Mouse (Mus musculus): ENCODE data around the gene Sesn1. TPM values are rescaled to one million over a fixed set of nuclear protein-coding genes. Genes with fewer than 3 reads are reported as not detected.

Gene Sesn1
- 36.8 and 38.9 TPM in 2 replicates for polyA plus RNA-seq (2015; fragmentation: Nextera tagmentation; extraction: Ambion mirVana)

- Histone ChIP-seq H3K27ac (ENCODE audit: low read length) (peak within 1 kb of the TSS; percentile 96), H3K9me3 (ENCODE audit: low read length) (peaks cover 4% of the 10 kb centered on the region; the same call in 1 of the 2 replicates), H3K27me3 (ENCODE audit: insufficient read depth, low read length) (no peaks in the 10 kb centered on the region), H3K36me3 (ENCODE audit: insufficient read depth, low read length) (no peaks in the 10 kb centered on the region), H3K4me1 (ENCODE audit: insufficient read depth, low read length) (peaks cover 30% of the 10 kb centered on the region), H3K4me2 (replicated peaks; ENCODE audit: low read depth, low read length) (peak within 1 kb of the TSS; percentile 95), H3K9ac (replicated peaks; ENCODE audit: low read length) (peak within 1 kb of the TSS; percentile 86), H3K4me3 (ENCODE audit: low read length) (peak within 1 kb of the TSS; percentile 77)
- peak; percentile 97 for ATAC-seq (ENCODE audit: low FRiP score, low TSS enrichment)
- under 1% methylated on average over 67 of the region's 69 CpGs for WGBS
Measured at GRCm38 (mm10) chr10:41809771-41810563, at the start of gene Sesn1, which contains the start of gene Cep57l1. TSS of gene Sesn1 (plus strand) at chr10:41809935. TSS of gene Cep57l1 (minus strand) at chr10:41809871.

GRCm38 (mm10) chr10:41760866-41761265, 48.9 kb upstream of the Sesn1 start:
- H3K4me1 ChIP-seq (ENCODE audit: insufficient read depth, low read length) = no peaks in the 10 kb centered on the region

GRCm38 (mm10) chr10:41763741-41764385, 45.9 kb upstream of the Sesn1 start:
- Histone ChIP-seq H3K27me3 (ENCODE audit: insufficient read depth, low read length) (no peaks in the 10 kb centered on the region), H3K9me3 (ENCODE audit: low read length) (no peaks in the 10 kb centered on the region), H3K4me3 (ENCODE audit: low read length) (no peak overlapping the region), H3K27ac (ENCODE audit: low read length) (no peak overlapping the region), H3K9ac (replicated peaks; ENCODE audit: low read length) (no peak overlapping the region), H3K36me3 (ENCODE audit: insufficient read depth, low read length) (no peaks in the 10 kb centered on the region), H3K4me1 (ENCODE audit: insufficient read depth, low read length) (no peaks in the 10 kb centered on the region), H3K4me2 (replicated peaks; ENCODE audit: low read depth, low read length) (no peak overlapping the region)
- no peak for ATAC-seq (ENCODE audit: low FRiP score, low TSS enrichment)
- 78% methylated on average over 3 of the region's 3 CpGs for WGBS

More at GRCm38 (mm10) chr10:41760866-41761265, 48.9 kb upstream of the Sesn1 start:
- Histone ChIP-seq H3K4me2 (replicated peaks; ENCODE audit: low read depth, low read length) (no peak overlapping the region), H3K4me3 (ENCODE audit: low read length) (no peak overlapping the region), H3K27ac (ENCODE audit: low read length) (no peak overlapping the region), H3K36me3 (ENCODE audit: insufficient read depth, low read length) (no peaks in the 10 kb centered on the region), H3K9me3 (ENCODE audit: low read length) (no peaks in the 10 kb centered on the region), H3K9ac (replicated peaks; ENCODE audit: low read length) (no peak overlapping the region), H3K27me3 (ENCODE audit: insufficient read depth, low read length) (no peaks in the 10 kb centered on the region)
- 74% methylated on average over 3 of the region's 3 CpGs for WGBS
- ATAC-seq (ENCODE audit: low FRiP score, low TSS enrichment) = no peak

GRCm38 (mm10) chr10:41765586-41765985, 44.1 kb upstream of the Sesn1 start:
- H3K36me3 ChIP-seq (ENCODE audit: insufficient read depth, low read length) = no peaks in the 10 kb centered on the region
- no peak overlapping the region for H3K4me2 ChIP-seq (replicated peaks; ENCODE audit: low read depth, low read length)
- no peak overlapping the region for H3K27ac ChIP-seq (ENCODE audit: low read length)
- H3K27me3 ChIP-seq (ENCODE audit: insufficient read depth, low read length) = no peaks in the 10 kb centered on the region
- no peaks in the 10 kb centered on the region for H3K9me3 ChIP-seq (ENCODE audit: low read length)
- no peak for ATAC-seq (ENCODE audit: low FRiP score, low TSS enrichment)
- no peaks in the 10 kb centered on the region for H3K4me1 ChIP-seq (ENCODE audit: insufficient read depth, low read length)
- H3K4me3 ChIP-seq (ENCODE audit: low read length) = no peak overlapping the region
- 89% methylated on average over 4 of the region's 4 CpGs for WGBS
- no peak overlapping the region for H3K9ac ChIP-seq (replicated peaks; ENCODE audit: low read length)

GRCm38 (mm10) chr10:41766280-41766679, 43.5 kb upstream of the Sesn1 start:
- Histone ChIP-seq H3K4me1 (ENCODE audit: insufficient read depth, low read length) (no peaks in the 10 kb centered on the region), H3K27me3 (ENCODE audit: insufficient read depth, low read length) (no peaks in the 10 kb centered on the region), H3K9ac (replicated peaks; ENCODE audit: low read length) (no peak overlapping the region), H3K27ac (ENCODE audit: low read length) (no peak overlapping the region), H3K36me3 (ENCODE audit: insufficient read depth, low read length) (no peaks in the 10 kb centered on the region), H3K4me3 (ENCODE audit: low read length) (no peak overlapping the region), H3K4me2 (replicated peaks; ENCODE audit: low read depth, low read length) (no peak overlapping the region), H3K9me3 (ENCODE audit: low read length) (no peaks in the 10 kb centered on the region)
- ATAC-seq (ENCODE audit: low FRiP score, low TSS enrichment) = no peak
- WGBS = 39% methylated on average over 4 of the region's 4 CpGs

- Histone ChIP-seq H3K9me3 (ENCODE audit: low read length) (no peaks in the 10 kb centered on the region), H3K4me2 (replicated peaks; ENCODE audit: low read depth, low read length) (no peak overlapping the region), H3K4me1 (ENCODE audit: insufficient read depth, low read length) (no peaks in the 10 kb centered on the region), H3K9ac (replicated peaks; ENCODE audit: low read length) (no peak overlapping the region), H3K36me3 (ENCODE audit: insufficient read depth, low read length) (no peaks in the 10 kb centered on the region), H3K27ac (ENCODE audit: low read length) (no peak overlapping the region), H3K27me3 (ENCODE audit: insufficient read depth, low read length) (no peaks in the 10 kb centered on the region), H3K4me3 (ENCODE audit: low read length) (no peak overlapping the region)
- ATAC-seq (ENCODE audit: low FRiP score, low TSS enrichment) = no peak
- 96% methylated on average over 6 of the region's 6 CpGs for WGBS
Measured at GRCm38 (mm10) chr10:41767254-41767653, 42.5 kb upstream of the Sesn1 start.

GRCm38 (mm10) chr10:41792375-41792774, 17.4 kb upstream of the Sesn1 start:
- no peak overlapping the region for H3K9ac ChIP-seq (replicated peaks; ENCODE audit: low read length)
- H3K4me1 ChIP-seq (ENCODE audit: insufficient read depth, low read length) = no peaks in the 10 kb centered on the region
- H3K27ac ChIP-seq (ENCODE audit: low read length) = no peak overlapping the region
- H3K4me2 ChIP-seq (replicated peaks; ENCODE audit: low read depth, low read length) = no peak overlapping the region
- H3K4me3 ChIP-seq (ENCODE audit: low read length) = no peak overlapping the region
- WGBS = 88% methylated on average over 6 of the region's 6 CpGs
- ATAC-seq (ENCODE audit: low FRiP score, low TSS enrichment) = no peak
- H3K36me3 ChIP-seq (ENCODE audit: insufficient read depth, low read length) = peaks cover 15% of the 10 kb centered on the region
- no peaks in the 10 kb centered on the region for H3K27me3 ChIP-seq (ENCODE audit: insufficient read depth, low read length)
- peaks cover 17% of the 10 kb centered on the region for H3K9me3 ChIP-seq (ENCODE audit: low read length)

GRCm38 (mm10) chr10:41797253-41797652, 12.5 kb upstream of the Sesn1 start:
- no peak overlapping the region for H3K4me2 ChIP-seq (replicated peaks; ENCODE audit: low read depth, low read length)
- no peaks in the 10 kb centered on the region for H3K27me3 ChIP-seq (ENCODE audit: insufficient read depth, low read length)
- no peak overlapping the region for H3K4me3 ChIP-seq (ENCODE audit: low read length)
- H3K9ac ChIP-seq (replicated peaks; ENCODE audit: low read length) = no peak overlapping the region
- no peak overlapping the region for H3K27ac ChIP-seq (ENCODE audit: low read length)
- no peaks in the 10 kb centered on the region for H3K4me1 ChIP-seq (ENCODE audit: insufficient read depth, low read length)
- H3K36me3 ChIP-seq (ENCODE audit: insufficient read depth, low read length) = peaks cover 56% of the 10 kb centered on the region
- peaks cover 25% of the 10 kb centered on the region for H3K9me3 ChIP-seq (ENCODE audit: low read length)
- 99% methylated on average over 8 of the region's 8 CpGs for WGBS
- ATAC-seq (ENCODE audit: low FRiP score, low TSS enrichment) = no peak

GRCm38 (mm10) chr10:41803467-41803866, 6.3 kb upstream of the Sesn1 start:
- no peak overlapping the region for H3K9ac ChIP-seq (replicated peaks; ENCODE audit: low read length)
- WGBS = 98% methylated on average over 8 of the region's 8 CpGs
- peaks cover 37% of the 10 kb centered on the region for H3K36me3 ChIP-seq (ENCODE audit: insufficient read depth, low read length)
- no peak overlapping the region for H3K4me2 ChIP-seq (replicated peaks; ENCODE audit: low read depth, low read length)
- H3K9me3 ChIP-seq (ENCODE audit: low read length) = peaks cover 23% of the 10 kb centered on the region
- H3K4me3 ChIP-seq (ENCODE audit: low read length) = no peak overlapping the region
- H3K27me3 ChIP-seq (ENCODE audit: insufficient read depth, low read length) = no peaks in the 10 kb centered on the region
- H3K4me1 ChIP-seq (ENCODE audit: insufficient read depth, low read length) = no peaks in the 10 kb centered on the region
- no peak for ATAC-seq (ENCODE audit: low FRiP score, low TSS enrichment)
- H3K27ac ChIP-seq (ENCODE audit: low read length) = no peak overlapping the region

- Histone ChIP-seq H3K9ac (replicated peaks; ENCODE audit: low read length) (no peak overlapping the region), H3K4me1 (ENCODE audit: insufficient read depth, low read length) (peaks cover 3% of the 10 kb centered on the region; the same call in 1 of the 2 replicates), H3K27me3 (ENCODE audit: insufficient read depth, low read length) (no peaks in the 10 kb centered on the region), H3K36me3 (ENCODE audit: insufficient read depth, low read length) (peaks cover 28% of the 10 kb centered on the region), H3K4me2 (replicated peaks; ENCODE audit: low read depth, low read length) (no peak overlapping the region), H3K9me3 (ENCODE audit: low read length) (peaks cover 16% of the 10 kb centered on the region), H3K27ac (ENCODE audit: low read length) (no peak overlapping the region), H3K4me3 (ENCODE audit: low read length) (no peak overlapping the region)
- WGBS = 67% methylated on average over 3 of the region's 3 CpGs
- ATAC-seq (ENCODE audit: low FRiP score, low TSS enrichment) = no peak
Measured at GRCm38 (mm10) chr10:41804711-41805110, 5.0 kb upstream of the Sesn1 start.

Measured in kidney, embryonic 16.5 days (tissue).